Mouse (Mus musculus) natural killer cell, adult 2 months (primary cell): ENCODE results near the gene 1600014C10Rik.

Source experiments
- DNase-seq, 2 experiments: peaks; one replicate each; pipeline ENCODE4 v3.0.0; 2022; ENCODE audit warnings: low spot score in 2 of 2

The 1600014C10Rik gene

DNA sequence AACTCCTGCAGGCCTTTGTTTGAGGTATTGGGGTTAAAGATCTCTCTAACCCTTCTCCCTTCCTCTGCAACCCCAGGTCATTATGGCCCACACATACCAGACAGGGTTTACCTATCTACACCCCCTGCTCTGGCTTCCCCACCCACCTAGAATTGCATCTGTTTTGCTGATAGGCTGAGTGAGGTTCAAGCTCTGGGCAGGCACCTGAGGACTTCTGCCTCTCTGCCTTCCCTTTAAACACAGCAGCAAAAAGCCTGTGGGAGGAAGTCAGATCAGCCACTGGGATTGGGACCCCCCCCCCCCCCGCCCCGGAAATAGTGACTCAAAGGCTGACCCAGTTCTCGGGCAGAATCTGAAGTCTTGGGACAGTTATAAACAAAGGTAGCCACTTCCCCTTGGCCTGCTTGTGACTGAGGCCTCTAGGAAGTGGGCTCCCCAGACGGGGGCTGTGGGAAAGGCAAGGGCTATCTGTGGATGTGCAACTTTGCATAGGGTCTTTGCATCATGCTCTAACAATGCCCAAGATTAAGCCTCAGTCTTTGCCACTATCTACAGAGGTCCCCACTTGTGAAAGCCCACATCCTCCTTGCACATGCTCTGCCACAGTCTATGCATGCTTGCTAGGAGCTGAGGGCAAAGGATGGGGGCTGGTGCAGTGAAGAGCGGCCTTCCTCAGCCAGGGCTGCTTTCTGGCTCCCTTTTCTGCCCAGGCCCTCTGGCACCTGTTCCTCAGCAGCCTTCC is 31.6 kb downstream of the 1600014C10Rik start:
- DNase-seq, result peak; percentile 69 to 82

DNA sequence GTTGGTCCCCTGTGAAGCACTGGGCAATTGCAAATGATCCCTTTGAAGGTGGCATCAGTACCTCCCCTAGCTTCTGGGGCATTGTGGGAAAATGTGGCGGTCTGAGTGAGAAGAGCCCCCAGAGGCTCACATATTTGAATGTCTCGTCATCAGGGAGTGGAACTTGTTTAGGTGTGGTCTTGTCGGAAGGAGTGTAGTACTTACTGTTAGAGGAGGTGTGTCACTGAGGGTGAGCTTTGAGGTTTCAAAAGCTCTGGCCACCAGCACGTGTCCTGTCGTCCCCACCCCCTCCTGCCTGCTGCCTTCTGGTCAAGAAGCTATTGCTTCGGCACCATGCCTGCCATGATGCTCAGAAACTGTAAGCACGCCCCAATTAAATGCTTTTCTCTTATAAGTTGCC is 32.3 kb downstream of the 1600014C10Rik start:
- peak; percentile 69 to 81 for DNase-seq

DNA sequence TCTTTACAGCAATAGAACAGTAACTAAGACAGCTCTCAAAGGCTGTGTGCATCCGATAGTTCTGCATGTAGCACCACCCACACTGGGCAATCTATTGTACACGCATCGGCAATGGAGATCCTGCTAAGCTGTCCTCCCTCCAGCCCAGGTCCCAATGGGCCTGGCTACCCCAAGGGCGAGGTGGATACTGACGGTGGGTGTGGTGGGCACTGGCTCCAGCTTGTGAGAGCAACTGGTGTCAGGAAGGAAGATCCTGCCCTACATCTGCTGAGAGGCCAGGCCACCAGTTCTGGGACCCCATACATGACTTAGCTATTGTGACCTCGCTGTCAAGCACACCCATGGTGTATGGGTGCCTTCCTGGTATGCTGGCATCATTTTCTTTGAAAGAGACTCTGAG is 32.7 kb downstream of the 1600014C10Rik start:
- no peak for DNase-seq

DNA sequence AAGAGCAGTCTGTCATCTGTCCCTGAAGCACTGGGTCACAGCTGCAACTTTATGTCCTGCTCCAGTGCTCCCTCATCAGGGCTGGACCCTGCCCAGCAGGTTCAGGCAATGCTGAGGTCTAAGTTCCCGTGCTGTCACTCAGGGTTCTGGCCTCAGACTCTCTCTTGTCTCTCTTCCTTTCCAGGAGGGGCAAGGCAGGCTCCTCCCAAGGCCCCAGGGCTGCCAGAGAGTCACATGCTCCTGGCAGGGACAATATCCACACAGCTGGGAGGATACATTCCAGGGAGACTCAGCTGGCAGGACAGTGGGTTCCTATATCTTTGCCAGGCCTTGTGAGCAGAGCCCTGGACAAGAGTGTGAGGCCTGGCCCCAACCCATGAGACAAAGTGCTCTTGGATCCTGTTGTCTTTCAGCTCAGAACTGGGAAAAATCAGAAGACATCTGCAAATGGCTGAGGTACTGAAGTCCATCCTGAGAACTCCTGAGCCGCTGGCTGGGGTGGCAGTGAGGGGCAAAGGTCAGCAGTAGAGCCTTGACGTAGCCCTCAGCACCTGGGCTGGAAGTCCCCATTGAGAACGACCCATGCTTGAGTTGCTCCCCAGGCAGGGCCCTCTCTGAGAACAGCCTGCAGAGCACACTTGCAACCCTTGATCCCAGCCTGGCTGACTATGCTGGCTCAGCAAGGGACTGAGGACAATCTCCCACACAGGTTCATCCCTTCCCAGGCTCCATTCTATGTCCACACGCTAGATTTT is 34.6 kb downstream of the 1600014C10Rik start:
- DNase-seq, result no peak

DNA sequence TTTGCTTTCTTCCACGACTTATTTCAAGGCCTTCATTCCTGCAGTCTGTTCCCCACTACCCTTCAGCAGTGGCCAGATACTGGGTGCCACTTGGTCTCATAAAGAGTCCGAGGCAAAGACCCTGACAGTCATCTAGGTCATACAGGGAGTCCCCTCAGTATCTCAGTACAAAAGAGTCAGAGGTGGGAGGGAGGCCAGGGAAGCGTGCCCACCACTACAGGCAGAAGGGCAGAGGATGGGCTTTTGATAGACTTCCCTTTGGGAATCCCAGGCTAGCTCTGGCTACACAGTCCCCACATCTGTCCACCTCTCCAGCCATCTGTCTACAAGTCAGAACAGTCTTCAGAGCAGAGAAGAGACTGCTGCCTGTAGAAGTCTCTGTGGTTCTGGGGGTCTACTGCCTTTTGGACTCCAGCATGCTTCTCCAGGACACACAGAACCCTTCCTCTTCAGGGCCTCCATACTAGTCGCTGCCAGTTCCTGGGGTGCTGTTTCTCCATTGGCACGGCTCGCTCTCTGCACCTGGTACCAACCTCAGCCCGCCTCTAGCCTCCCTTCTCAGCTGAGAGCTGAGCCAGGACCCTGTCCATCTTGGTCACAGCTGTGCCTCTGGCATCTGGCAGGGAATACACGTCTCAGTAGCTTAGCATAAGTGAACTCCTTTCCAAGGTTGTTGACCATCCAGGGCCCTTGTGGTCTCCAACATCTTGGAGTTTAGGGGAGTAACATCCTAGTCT is 35.8 kb downstream of the 1600014C10Rik start:
- DNase-seq, result no peak

DNA sequence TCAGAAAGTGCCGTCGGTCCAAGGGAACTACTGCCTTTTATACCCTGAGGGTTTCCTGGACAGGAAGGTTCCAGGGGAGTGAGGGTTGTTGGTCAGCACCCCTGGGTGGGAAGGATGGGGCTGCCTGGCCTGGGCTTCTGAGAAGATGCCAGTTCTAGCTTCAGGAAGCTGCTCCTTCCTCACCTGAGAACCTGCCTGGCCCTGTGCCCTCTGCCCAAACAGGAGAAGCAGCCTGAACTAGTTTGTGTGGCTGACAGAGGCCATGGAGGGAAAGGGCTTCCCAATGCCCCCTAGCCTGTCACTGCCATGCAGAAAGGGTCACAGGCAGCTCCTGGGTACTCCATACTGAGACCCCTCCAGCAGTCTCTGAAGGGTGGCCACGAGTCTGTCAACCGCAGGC is 36.5 kb downstream of the 1600014C10Rik start:
- DNase-seq, result no peak

DNA sequence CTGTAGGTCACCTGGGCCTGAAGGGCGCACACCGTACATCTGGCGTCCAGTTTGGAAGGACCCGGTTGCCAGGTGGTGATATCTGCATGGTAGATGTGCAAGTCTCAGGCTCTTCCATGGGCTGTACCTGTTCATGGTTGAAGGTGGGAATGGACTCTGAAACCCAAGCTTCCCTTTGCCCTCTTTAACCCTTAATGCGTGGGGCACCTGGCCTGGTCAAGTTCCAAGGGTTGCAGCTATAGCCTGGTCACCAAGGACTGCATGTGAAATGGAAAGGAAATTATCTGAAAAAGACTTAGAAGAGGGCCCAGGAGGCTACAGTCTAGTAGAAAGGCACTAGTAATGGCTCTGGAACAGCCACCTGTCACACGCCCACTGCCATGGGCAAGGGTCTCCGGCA is 37.8 kb downstream of the 1600014C10Rik start:
- DNase-seq, result no peak

DNA sequence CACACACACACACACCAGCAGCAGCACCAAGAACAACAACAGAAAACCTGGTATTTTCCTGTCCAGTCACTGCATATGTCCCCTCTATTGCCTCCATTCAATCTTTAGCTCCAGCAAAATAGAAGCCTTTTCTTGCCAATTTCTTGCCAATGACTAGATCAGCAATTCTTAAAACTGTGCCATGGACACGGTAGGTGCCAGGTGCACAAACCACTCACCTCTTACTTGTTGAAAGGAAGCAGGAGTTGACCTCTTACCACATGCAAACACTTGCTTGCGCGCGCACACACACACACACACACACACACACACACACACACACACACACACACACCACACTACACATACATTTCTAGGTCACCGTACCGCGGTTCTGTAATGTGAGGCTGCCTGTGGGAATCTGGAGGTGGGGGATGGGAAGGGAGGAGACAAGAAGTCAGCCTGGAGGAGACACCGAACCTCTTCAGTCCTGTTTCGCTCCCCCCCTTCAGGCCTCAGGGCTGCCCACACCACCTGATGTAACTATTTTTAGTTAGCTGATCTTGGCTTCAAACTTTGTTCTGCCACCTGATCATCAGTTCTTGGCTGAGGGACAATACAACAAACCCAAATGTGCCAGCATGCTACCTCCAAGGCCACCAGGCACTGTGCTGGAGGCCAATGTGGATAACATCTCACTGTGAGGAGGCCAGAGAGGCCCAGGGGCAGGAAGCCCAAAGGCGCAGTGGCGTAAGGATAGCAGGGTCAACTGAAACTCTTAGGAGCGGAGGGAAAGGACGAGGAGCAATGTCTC is 41.8 kb downstream of the 1600014C10Rik start:
- DNase-seq, result peak in 1 of 2 experiments; percentile 15

DNA sequence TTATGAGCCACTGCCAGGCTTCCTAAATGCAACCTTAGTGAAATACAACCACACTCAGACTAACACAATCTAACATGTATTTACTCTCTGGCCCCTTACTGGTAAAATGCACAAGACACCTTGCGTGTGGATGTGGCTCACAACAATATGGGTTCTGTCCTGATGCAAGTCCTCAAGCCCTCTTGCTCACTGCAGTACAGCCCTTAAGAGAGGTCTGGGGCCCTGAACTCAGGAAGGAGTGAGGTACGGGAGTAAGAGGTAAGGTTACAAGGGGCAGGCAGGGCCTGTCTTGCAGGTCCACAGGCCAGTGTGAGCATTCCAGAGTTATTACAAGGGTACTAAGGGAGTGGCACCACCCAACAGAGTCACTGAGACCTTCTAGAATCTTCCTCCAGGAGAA is 43.2 kb downstream of the 1600014C10Rik start:
- DNase-seq, result no peak

DNA sequence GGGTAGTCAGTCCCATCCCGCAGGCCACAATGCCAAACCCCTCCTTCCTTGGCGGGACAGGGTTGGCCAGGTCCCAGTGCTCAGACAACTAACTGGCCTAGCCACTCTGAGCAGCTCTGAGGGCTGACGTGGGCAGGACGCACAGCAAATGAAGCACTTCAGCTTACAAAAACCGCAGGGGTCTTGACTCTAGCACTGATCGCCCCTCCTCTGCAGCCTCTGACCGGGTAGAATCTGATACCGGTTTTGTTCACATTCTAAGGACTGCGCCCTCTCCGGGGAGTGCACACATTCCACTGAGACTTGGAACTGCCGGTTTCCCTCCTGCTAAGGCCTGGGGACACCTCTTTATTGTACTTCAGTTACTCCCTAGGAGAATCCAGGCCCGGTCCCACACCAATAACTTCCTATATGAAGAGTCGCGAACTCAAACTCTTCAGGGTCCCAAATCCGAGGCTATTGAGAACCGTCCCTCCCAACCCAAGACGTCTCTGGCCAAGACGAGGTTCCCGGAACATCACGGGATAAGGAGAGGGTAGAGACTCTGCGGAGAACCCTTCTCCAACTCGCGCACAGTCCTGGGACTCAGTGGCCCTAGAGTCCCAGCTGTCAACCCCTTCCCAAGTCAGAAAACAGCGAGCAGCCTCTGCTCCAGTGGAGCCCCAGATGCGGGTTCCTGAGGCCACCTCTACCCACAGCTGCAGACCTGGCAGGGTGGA is 44.3 kb downstream of the 1600014C10Rik start:
- peak; percentile 17 to 26 for DNase-seq

DNA sequence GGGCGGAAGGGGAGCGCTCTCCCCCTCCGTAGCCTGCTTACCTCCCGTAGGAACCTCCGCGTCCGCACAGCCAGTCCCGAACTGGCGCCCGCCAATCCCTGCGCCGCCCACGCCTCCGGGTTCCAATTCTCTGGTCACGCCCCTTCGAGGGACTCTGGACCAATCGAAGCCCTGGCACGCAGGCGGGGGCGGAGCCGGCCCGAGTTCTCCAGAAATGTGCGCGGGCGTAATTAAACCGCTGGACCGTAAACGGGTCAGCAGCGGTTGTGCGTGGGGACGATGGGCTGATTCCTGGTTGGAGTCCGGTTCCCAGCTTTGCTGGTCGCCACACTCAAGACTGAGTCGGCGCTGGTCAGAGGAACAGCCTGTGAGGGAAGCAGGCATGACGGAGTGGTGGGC is 44.9 kb downstream of the 1600014C10Rik start, which contains the start of gene Plekhf1:
TSS of gene Plekhf1 (minus strand) at position 117 of the 399 bp plus-strand sequence.
- DNase-seq, result peak; percentile 70

DNA sequence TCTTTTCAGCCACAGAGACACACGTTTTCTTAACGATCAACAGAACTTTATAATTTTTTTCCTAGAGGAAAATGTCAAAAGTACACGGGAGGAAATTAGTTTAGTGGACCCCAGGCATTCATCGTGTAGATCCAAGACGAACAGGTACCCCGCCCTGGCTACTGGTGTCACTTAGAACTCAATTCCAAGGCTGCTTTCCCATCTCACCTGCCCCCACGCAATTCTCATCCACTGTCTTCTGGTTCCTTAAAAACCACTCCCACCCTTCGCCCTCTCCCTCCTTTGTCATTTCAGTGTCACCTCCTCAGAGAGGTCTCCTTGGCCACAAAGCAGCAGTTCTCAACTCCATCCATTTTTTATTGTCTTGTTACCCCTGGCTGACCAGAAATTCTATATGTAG is 45.3 kb downstream of the 1600014C10Rik start:
- no peak for DNase-seq

DNA sequence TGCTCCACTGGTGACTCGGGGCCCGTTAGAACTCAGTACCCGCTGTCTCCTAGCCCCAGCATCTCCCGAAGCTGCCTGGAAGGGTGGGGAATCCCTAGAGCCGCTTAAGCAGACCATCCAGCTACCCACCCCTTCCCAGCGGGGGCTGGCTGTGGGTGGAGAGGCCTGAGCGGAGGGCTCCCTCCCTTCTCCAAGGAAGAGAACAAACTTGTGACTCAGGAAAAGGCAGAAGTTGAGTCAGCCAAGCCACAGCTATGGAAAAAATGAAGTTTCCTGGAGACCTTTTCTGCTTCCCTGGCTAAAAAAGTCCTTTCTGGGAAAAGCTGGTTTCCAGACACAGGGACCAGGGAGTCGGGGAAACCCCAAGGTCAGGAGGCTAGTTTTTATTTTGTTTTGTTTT is 47.3 kb downstream of the 1600014C10Rik start:
- DNase-seq, result no peak

DNA sequence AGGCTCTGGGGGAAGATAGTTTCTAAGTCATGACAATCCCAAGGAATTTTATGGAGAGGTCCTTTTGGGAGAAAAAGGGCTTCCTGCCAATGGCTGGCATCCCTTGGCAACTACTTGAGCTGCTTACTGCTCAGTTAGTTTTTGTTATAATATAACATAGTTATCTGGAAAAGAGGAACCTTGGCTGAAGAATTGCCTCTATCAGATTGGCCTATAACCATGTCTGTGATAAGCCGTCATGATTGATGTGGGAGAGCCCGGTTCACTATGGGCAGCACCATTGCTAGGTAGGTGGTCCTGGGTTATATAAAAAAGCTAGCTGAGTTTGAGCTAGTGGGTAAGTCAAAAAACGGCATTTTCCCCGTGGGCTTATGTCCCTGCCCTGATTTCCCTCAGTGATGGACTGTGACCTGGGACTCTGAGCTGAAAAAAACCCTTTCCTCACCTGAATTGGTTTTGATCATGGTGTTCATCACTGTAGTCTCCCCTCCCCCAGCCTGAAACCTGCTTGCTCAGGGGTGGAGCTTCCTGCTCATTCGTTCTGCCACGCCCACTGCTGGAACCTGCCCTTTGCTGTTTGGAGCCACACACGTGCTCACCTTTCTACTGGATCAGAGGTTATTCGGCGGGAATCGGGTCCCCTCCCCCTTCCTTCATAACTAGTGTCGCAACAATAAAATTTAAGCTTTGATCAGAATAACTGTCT is 53.5 kb downstream of the 1600014C10Rik start:
- no peak for DNase-seq

DNA sequence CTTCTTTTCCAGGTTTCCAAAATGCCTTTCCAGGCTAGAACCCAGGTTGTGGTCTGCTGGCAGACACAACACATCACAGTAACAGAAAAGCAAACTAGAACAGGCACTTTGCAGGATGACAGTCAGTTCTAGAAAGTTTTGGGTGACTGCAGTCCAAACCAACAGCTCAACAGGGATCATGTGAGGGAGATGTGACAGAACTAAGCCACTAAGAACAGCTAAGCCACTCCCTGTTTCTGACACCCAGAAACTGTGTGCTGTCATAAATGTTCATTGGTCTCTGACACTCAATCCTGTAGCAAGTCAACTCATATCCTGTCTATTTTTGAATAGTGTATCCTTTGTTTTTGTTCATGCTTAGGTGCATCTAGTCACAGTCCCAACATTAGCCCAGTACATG is 54.1 kb downstream of the 1600014C10Rik start:
- DNase-seq, result no peak

DNA sequence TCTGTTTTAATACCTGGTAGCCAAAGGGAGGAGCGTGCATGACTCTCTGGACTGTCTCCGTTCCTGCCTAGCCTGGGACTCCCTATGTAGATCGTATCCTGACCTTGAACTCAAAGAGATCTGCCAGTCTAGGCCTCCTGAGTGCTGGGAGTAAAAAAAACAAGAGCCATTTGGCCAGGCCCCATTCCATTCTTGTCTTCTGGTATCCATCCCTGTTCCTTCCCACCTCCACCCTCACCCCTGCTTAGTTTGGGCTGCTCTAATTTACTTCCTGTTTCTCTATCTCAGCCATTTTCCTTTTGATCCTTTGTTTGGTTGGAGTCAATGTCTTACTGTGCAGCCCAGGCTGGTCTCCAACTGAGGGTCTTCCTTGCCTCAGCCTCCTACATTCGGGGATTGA is 59.4 kb downstream of the 1600014C10Rik start:
- DNase-seq, result no peak
